Mouse (Mus musculus): ENCODE measurements at regions not wholly inside any gene's neighbourhood (a gene's known extent, or its start where the extent isn't known, plus 50 kb on each side); places are given as distances from the start of the nearest gene placed in this dataset.

GRCm38 (mm10) chr10:126555080-126555479, 346.1 kb downstream of the Atp23 start:
- no peak for ATAC-seq (ENCODE audit: insufficient read depth, low FRiP score, low TSS enrichment)

DNA sequence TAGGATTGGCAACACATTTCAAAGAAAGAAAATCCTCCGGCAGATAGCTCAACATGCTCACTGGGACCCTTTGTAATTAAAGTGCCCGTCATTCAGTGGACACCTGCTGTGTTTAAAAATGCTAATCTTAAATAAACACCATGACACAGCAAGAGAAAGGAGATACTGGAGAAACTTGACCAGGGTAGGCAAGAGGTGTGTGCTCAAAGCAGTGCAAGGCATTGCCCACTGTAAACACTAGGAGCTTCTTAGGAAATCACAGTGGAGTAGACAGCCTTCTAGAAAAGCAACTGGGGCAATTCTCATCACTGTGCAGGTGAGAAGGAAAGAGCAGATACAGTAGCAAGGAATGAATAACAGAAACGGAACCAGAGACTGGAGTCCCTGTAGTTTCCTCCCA, 369.2 kb downstream of the Atp23 start:
- H3K9me3 ChIP-seq (ENCODE audit: control insufficient read depth, low read length): no peaks in the 10 kb centered on the region
- H3K27me3 ChIP-seq (ENCODE audit: control insufficient read depth, insufficient read depth, low read length): no peaks in the 10 kb centered on the region
- no peak overlapping the region for H3K27ac ChIP-seq (ENCODE audit: low read depth, low read length)
- no peaks in the 10 kb centered on the region for H3K4me1 ChIP-seq (ENCODE audit: control insufficient read depth, insufficient read depth, low read length)
- 51% methylated on average over 3 of the region's 3 CpGs for WGBS
- DNase-seq (ENCODE audit: low spot score) (no peak), ATAC-seq (ENCODE audit: insufficient read depth, low FRiP score, low TSS enrichment) (no peak)
- no peak overlapping the region for H3K4me2 ChIP-seq (ENCODE audit: low read depth)
- H3K9ac ChIP-seq (ENCODE audit: low read length): no peak overlapping the region
- no peak overlapping the region for H3K4me3 ChIP-seq (ENCODE audit: low read depth, low read length)
- no peaks in the 10 kb centered on the region for H3K36me3 ChIP-seq (ENCODE audit: control insufficient read depth, insufficient read depth, low read length)

More at GRCm38 (mm10) chr10:126555080-126555479, 346.1 kb downstream of the Atp23 start:
- H3K4me3 ChIP-seq (ENCODE audit: low read depth, low read length): no peak overlapping the region
- no peak for DNase-seq (ENCODE audit: low spot score)
- H3K9me3 ChIP-seq (ENCODE audit: control insufficient read depth, low read length): no peaks in the 10 kb centered on the region
- H3K4me1 ChIP-seq (ENCODE audit: control insufficient read depth, insufficient read depth, low read length): no peaks in the 10 kb centered on the region
- H3K4me2 ChIP-seq (ENCODE audit: low read depth): no peak overlapping the region
- H3K27me3 ChIP-seq (ENCODE audit: control insufficient read depth, insufficient read depth, low read length): no peaks in the 10 kb centered on the region
- no peak overlapping the region for H3K27ac ChIP-seq (ENCODE audit: low read depth, low read length)
- no peak overlapping the region for H3K9ac ChIP-seq (ENCODE audit: low read length)
- H3K36me3 ChIP-seq (ENCODE audit: control insufficient read depth, insufficient read depth, low read length): no peaks in the 10 kb centered on the region
- 89% methylated on average over 7 of the region's 7 CpGs for WGBS

DNA sequence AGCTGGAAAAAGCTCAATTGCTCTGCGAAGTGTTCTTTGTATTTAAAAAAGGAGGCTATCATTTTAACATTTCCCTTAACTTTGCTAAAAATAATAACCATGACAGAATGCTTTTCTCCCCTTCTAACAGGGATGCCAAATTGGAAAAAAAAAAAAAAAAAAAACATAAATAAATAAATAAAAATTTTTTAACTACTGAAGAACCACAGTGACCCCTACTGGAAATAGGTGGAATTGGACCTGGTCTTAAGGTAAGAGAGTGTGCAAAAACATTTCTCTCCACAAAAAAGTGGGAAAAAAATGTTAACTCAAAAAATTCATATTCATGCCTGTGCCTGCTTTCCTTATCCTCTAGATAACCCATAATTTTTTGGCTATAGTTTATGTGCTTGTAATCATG, 369.8 kb downstream of the Atp23 start:
- H3K27ac ChIP-seq (ENCODE audit: low read depth, low read length): no peak overlapping the region
- WGBS: 85% methylated on average over 1 of the region's 1 CpGs
- H3K9ac ChIP-seq (ENCODE audit: low read length): no peak overlapping the region
- ATAC-seq (ENCODE audit: insufficient read depth, low FRiP score, low TSS enrichment) (peak; percentile 35; the same call in 1 of the 2 replicates), DNase-seq (ENCODE audit: low spot score) (peak; percentile 26)
- no peaks in the 10 kb centered on the region for H3K9me3 ChIP-seq (ENCODE audit: control insufficient read depth, low read length)
- H3K36me3 ChIP-seq (ENCODE audit: control insufficient read depth, insufficient read depth, low read length): no peaks in the 10 kb centered on the region
- H3K4me1 ChIP-seq (ENCODE audit: control insufficient read depth, insufficient read depth, low read length): no peaks in the 10 kb centered on the region
- H3K4me3 ChIP-seq (ENCODE audit: low read depth, low read length): no peak overlapping the region
- no peak overlapping the region for H3K4me2 ChIP-seq (ENCODE audit: low read depth)
- no peaks in the 10 kb centered on the region for H3K27me3 ChIP-seq (ENCODE audit: control insufficient read depth, insufficient read depth, low read length)

GRCm38 (mm10) chr10:126528801-126529200, 372.4 kb downstream of the Atp23 start:
- H3K9me3 ChIP-seq (ENCODE audit: control insufficient read depth, low read length): no peaks in the 10 kb centered on the region
- 88% methylated on average over 2 of the region's 2 CpGs for WGBS
- no peak overlapping the region for H3K9ac ChIP-seq (ENCODE audit: low read length)
- no peaks in the 10 kb centered on the region for H3K4me1 ChIP-seq (ENCODE audit: control insufficient read depth, insufficient read depth, low read length)
- no peak overlapping the region for H3K4me3 ChIP-seq (ENCODE audit: low read depth, low read length)
- no peak overlapping the region for H3K4me2 ChIP-seq (ENCODE audit: low read depth)
- no peaks in the 10 kb centered on the region for H3K36me3 ChIP-seq (ENCODE audit: control insufficient read depth, insufficient read depth, low read length)
- no peak for ATAC-seq (ENCODE audit: insufficient read depth, low FRiP score, low TSS enrichment)
- H3K27ac ChIP-seq (ENCODE audit: low read depth, low read length): no peak overlapping the region
- DNase-seq (ENCODE audit: low spot score): no peak
- no peaks in the 10 kb centered on the region for H3K27me3 ChIP-seq (ENCODE audit: control insufficient read depth, insufficient read depth, low read length)

GRCm38 (mm10) chr10:126526186-126526585, 375.0 kb downstream of the Atp23 start:
- Histone ChIP-seq H3K9ac (ENCODE audit: low read length) (no peak overlapping the region), H3K27me3 (ENCODE audit: control insufficient read depth, insufficient read depth, low read length) (no peaks in the 10 kb centered on the region), H3K9me3 (ENCODE audit: control insufficient read depth, low read length) (no peaks in the 10 kb centered on the region), H3K27ac (ENCODE audit: low read depth, low read length) (no peak overlapping the region), H3K36me3 (ENCODE audit: control insufficient read depth, insufficient read depth, low read length) (no peaks in the 10 kb centered on the region), H3K4me1 (ENCODE audit: control insufficient read depth, insufficient read depth, low read length) (peaks cover 4% of the 10 kb centered on the region; the same call in 1 of the 2 replicates), H3K4me3 (ENCODE audit: low read depth, low read length) (no peak overlapping the region), H3K4me2 (ENCODE audit: low read depth) (no peak overlapping the region)
- DNase-seq (ENCODE audit: low spot score) (no peak), ATAC-seq (ENCODE audit: insufficient read depth, low FRiP score, low TSS enrichment) (no peak)
- WGBS: 34% methylated on average over 5 of the region's 5 CpGs

GRCm38 (mm10) chr10:126521836-126522815, 379.0 kb downstream of the Atp23 start:
- no peak overlapping the region for H3K9ac ChIP-seq (ENCODE audit: low read length)
- 0 out of 2 replicates have a peak overlapping the region, but pooled peaks have one; percentile 29 for H3K27ac ChIP-seq (ENCODE audit: low read depth, low read length)
- 49% methylated on average over 7 of the region's 7 CpGs for WGBS
- ATAC-seq (ENCODE audit: insufficient read depth, low FRiP score, low TSS enrichment) (no peak), DNase-seq (ENCODE audit: low spot score) (peak; percentile 21)
- H3K4me2 ChIP-seq (ENCODE audit: low read depth): no peak overlapping the region
- no peaks in the 10 kb centered on the region for H3K9me3 ChIP-seq (ENCODE audit: control insufficient read depth, low read length)
- no peaks in the 10 kb centered on the region for H3K36me3 ChIP-seq (ENCODE audit: control insufficient read depth, insufficient read depth, low read length)
- peaks cover 7% of the 10 kb centered on the region; the same call in 1 of the 2 replicates for H3K4me1 ChIP-seq (ENCODE audit: control insufficient read depth, insufficient read depth, low read length)
- no peaks in the 10 kb centered on the region for H3K27me3 ChIP-seq (ENCODE audit: control insufficient read depth, insufficient read depth, low read length)
- no peak overlapping the region for H3K4me3 ChIP-seq (ENCODE audit: low read depth, low read length)

- DNase-seq (ENCODE audit: low spot score) (peak; percentile 30), ATAC-seq (ENCODE audit: insufficient read depth, low FRiP score, low TSS enrichment) (0 out of 2 replicates have a peak, but pooled peaks have one; percentile 27)
- WGBS: 49% methylated on average over 9 of the region's 9 CpGs
- Histone ChIP-seq H3K4me3 (ENCODE audit: low read depth, low read length) (no peak overlapping the region), H3K36me3 (ENCODE audit: control insufficient read depth, insufficient read depth, low read length) (no peaks in the 10 kb centered on the region), H3K27ac (ENCODE audit: low read depth, low read length) (no peak overlapping the region), H3K27me3 (ENCODE audit: control insufficient read depth, insufficient read depth, low read length) (no peaks in the 10 kb centered on the region), H3K4me1 (ENCODE audit: control insufficient read depth, insufficient read depth, low read length) (peaks cover 7% of the 10 kb centered on the region; the same call in 1 of the 2 replicates), H3K9me3 (ENCODE audit: control insufficient read depth, low read length) (no peaks in the 10 kb centered on the region), H3K9ac (ENCODE audit: low read length) (no peak overlapping the region), H3K4me2 (ENCODE audit: low read depth) (no peak overlapping the region)
These were observed 380.2 kb downstream of the Atp23 start for GRCm38 (mm10) chr10:126520973-126521372.

DNA sequence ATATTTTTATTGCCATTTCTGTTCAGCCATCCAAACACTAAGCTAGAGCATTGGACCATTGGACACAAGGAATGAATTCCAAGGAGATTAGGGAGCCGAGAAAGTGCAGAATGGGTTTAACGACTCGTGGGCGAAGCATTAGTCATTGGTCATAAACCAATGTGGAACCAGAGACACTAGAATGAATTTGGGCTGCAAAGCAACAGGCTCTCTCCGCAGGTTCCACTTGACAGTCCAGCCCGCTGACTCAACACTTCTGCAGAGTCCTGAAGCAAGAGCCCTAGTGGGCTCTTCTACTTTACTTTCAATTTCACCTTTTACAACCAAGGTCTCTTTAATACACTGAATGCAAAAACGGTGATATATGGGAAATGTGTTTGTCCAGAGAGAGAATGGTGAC, 388.0 kb downstream of the Atp23 start:
- no peak overlapping the region for H3K9ac ChIP-seq (ENCODE audit: low read length)
- no peak for ATAC-seq (ENCODE audit: insufficient read depth, low FRiP score, low TSS enrichment)
- H3K9me3 ChIP-seq (ENCODE audit: control insufficient read depth, low read length): no peaks in the 10 kb centered on the region
- H3K4me2 ChIP-seq (ENCODE audit: low read depth): no peak overlapping the region
- no peak overlapping the region for H3K4me3 ChIP-seq (ENCODE audit: low read depth, low read length)
- no peak overlapping the region for H3K27ac ChIP-seq (ENCODE audit: low read depth, low read length)
- no peak for DNase-seq (ENCODE audit: low spot score)
- WGBS: 66% methylated on average over 7 of the region's 7 CpGs
- no peaks in the 10 kb centered on the region for H3K4me1 ChIP-seq (ENCODE audit: control insufficient read depth, insufficient read depth, low read length)
- no peaks in the 10 kb centered on the region for H3K27me3 ChIP-seq (ENCODE audit: control insufficient read depth, insufficient read depth, low read length)
- no peaks in the 10 kb centered on the region for H3K36me3 ChIP-seq (ENCODE audit: control insufficient read depth, insufficient read depth, low read length)

GRCm38 (mm10) chr10:126511511-126511910, 389.6 kb downstream of the Atp23 start:
- Histone ChIP-seq H3K27ac (ENCODE audit: low read depth, low read length) (no peak overlapping the region), H3K9ac (ENCODE audit: low read length) (no peak overlapping the region), H3K4me2 (ENCODE audit: low read depth) (no peak overlapping the region), H3K27me3 (ENCODE audit: control insufficient read depth, insufficient read depth, low read length) (no peaks in the 10 kb centered on the region), H3K9me3 (ENCODE audit: control insufficient read depth, low read length) (no peaks in the 10 kb centered on the region), H3K4me3 (ENCODE audit: low read depth, low read length) (no peak overlapping the region), H3K4me1 (ENCODE audit: control insufficient read depth, insufficient read depth, low read length) (no peaks in the 10 kb centered on the region), H3K36me3 (ENCODE audit: control insufficient read depth, insufficient read depth, low read length) (no peaks in the 10 kb centered on the region)
- no peak for DNase-seq (ENCODE audit: low spot score)
- ATAC-seq (ENCODE audit: insufficient read depth, low FRiP score, low TSS enrichment): no peak
- 90% methylated on average over 10 of the region's 10 CpGs for WGBS
